Mouse (Mus musculus): ENCODE data around the gene Prpf8.

DNA sequence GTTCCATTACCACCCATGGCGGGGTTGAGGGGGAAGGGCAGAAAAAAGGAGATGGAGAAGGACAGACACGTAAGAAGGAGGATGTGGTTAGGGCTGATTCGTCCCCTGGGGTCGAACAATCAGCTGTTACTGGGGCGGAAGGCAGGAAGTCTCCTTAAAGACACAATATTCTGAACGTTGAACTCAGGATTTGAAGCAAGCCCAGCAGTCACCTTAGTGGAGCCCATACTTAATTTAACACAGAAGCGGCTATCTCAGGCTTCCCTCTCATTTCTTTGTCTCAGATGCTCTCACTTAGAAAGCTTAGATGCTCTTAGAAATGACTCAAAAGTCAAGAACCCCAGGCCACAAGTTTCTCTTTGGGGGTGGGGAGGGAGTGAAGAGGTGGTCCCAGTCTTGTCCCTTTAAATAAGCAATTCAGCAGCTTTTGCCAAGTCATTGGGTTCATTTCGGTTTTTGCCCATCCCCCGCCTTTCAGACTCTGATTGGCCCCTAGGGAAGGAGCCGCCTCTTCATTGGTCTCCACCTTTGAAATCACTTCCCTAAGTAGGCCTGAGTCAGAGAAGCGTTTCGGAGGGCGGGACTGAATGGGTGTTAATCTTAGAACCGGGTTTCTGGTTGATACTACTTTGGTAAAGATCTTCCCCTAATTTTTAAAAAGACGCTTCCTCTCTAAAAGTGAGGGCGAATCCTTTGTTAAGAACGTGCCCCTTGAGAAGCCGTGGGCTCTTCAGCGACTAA is 26.3 kb upstream of the Prpf8 start:
- TF ChIP-seq CTCF (IDR thresholded peaks at IDR 0.05; ENCODE audit: control insufficient read depth, insufficient read depth, insufficient read length) (no peak), MAX (IDR thresholded peaks at IDR 0.05) (peak; percentile 10), USF1 (IDR thresholded peaks at IDR 0.05; ENCODE audit: low read depth) (no peak)

Measured in C2C12 (cell line).